Mouse (Mus musculus) heart, embryonic 14.5 days (tissue): Measurements from ENCODE around the gene Siah1b. TPM values are rescaled to one million over a fixed set of nuclear protein-coding genes. Genes with fewer than 3 reads are reported as not detected.

Experiments used
- ATAC-seq: fragments of 200-750 bp; cut with Nextera tagmentation; 2 replicates; pipeline ENCODE4 v1.8.0; 2017; ENCODE audit warnings: low read depth, moderate TSS enrichment; ENCODE audit not compliant: insufficient number of reproducible peaks, insufficient read depth, low FRiP score
- H3K27ac ChIP-seq, 2 experiments: fragments of 200-500 bp in 1 of 2; fragments of 300-500 bp in 1 of 2; sonication (generic) in 1 of 2; replicated peaks in 1 of 2; 2 replicates each; pipeline ENCODE4 v1.5.1; 2012 to 2014; ENCODE audit warnings: low read depth in 2 of 2, low read length in 2 of 2, control low read depth in 1 of 2, mild to moderate bottlenecking in 1 of 2, mixed read lengths in 1 of 2; ENCODE audit not compliant: control insufficient read depth in 1 of 2, insufficient read depth in 1 of 2
- H3K27me3 ChIP-seq: fragments of 300-500 bp; sonication (generic); 2 replicates; pipeline ENCODE4 v1.6.1; 2014; ENCODE audit warnings: mild to moderate bottlenecking, low read length, control low read depth; ENCODE audit not compliant: control insufficient read depth, insufficient read depth
- H3K36me3 ChIP-seq: fragments of 300-500 bp; sonication (generic); 2 replicates; pipeline ENCODE4 v1.6.1; 2014; ENCODE audit warnings: mild to moderate bottlenecking, control low read depth, low read length, mixed read lengths; ENCODE audit not compliant: control insufficient read depth, insufficient read depth
- H3K4me1 ChIP-seq, 2 experiments: fragments of 200-500 bp in 1 of 2; fragments of 300-500 bp in 1 of 2; sonication (generic) in 1 of 2; 2 replicates each; pipeline ENCODE4 v1.6.1; 2012 to 2014; ENCODE audit warnings: low read length in 2 of 2, control low read depth in 1 of 2, mixed read lengths in 1 of 2; ENCODE audit not compliant: control insufficient read depth in 2 of 2, insufficient read depth in 2 of 2
- H3K4me2 ChIP-seq: fragments of 300-500 bp; sonication (generic); 2 replicates; pipeline ENCODE4 v1.6.1; 2014; ENCODE audit warnings: mild to moderate bottlenecking, low read length
- H3K4me3 ChIP-seq, 2 experiments: fragments of 200-500 bp in 1 of 2; fragments of 300-500 bp in 1 of 2; sonication (generic) in 1 of 2; 2 replicates each; pipeline ENCODE4 v1.5.1; 2012 to 2014; ENCODE audit warnings: low read length in 2 of 2, mild to moderate bottlenecking in 2 of 2, control low read depth in 1 of 2, low read depth in 1 of 2, moderate library complexity in 1 of 2; ENCODE audit not compliant: control insufficient read depth in 1 of 2, insufficient read depth in 1 of 2
- H3K9ac ChIP-seq: fragments of 300-500 bp; sonication (generic); 2 replicates; pipeline ENCODE4 v1.6.1; 2014; ENCODE audit warnings: mild to moderate bottlenecking, low read length
- H3K9me3 ChIP-seq: fragments of 300-500 bp; sonication (generic); 2 replicates; pipeline ENCODE4 v1.6.1; 2016; ENCODE audit warnings: low read length, control low read depth; ENCODE audit not compliant: control insufficient read depth
- WGBS: fragments of 180-500 bp; shearing (Covaris S2); extraction: QIAGEN DNeasy Blood & Tissue Kit; methylation state at CpG from one replicate; pipeline ENCODE4 v1.1.7; 2014; 5-methylcytosine and 5-hydroxymethylcytosine counted together
- polyA plus RNA-seq: library from polyadenylated mRNA; unstranded; fragments of >200 nt; fragmentation: Nextera tagmentation; extraction: Ambion mirVana; gene quantifications from 2 replicates; pipeline ENCODE4 v1.2.1, GENCODE M21; 2014

The Siah1b gene
- polyA plus RNA-seq, 1 experiment from 2014 or later = 18.7 TPM

DNA sequence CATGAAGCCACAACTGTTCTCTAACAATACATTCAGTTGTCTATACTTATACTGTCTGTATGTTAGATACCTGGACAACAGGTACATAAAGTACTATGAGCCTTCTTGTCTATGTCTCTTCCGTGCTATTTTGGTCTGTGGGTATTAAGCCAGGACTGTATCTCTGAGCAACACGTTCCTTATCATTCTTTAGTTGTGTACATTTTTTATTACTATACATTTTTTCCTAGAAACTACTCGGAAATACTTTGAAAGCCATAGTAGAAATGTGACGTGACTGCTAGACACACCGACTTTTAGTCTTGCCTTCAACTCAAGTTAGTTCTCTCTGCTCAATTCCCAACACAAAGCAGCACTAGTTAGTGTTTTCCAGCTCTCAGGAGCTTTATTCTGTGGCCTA lies 17.1 kb upstream of the Siah1b start:
- no peak overlapping the region for H3K4me3 ChIP-seq
- H3K27ac ChIP-seq = no peak overlapping the region
- no peaks in the 10 kb centered on the region; a peak in 1 of 4 replicates for H3K4me1 ChIP-seq
- no peak overlapping the region for H3K9ac ChIP-seq
- no peaks in the 10 kb centered on the region for H3K9me3 ChIP-seq
- peaks cover 5% of the 10 kb centered on the region; the same call in 1 of the 2 replicates for H3K27me3 ChIP-seq
- 68% methylated on average over 5 of the region's 5 CpGs for WGBS
- no peak for ATAC-seq
- no peaks in the 10 kb centered on the region for H3K36me3 ChIP-seq
- H3K4me2 ChIP-seq = no peak overlapping the region

DNA sequence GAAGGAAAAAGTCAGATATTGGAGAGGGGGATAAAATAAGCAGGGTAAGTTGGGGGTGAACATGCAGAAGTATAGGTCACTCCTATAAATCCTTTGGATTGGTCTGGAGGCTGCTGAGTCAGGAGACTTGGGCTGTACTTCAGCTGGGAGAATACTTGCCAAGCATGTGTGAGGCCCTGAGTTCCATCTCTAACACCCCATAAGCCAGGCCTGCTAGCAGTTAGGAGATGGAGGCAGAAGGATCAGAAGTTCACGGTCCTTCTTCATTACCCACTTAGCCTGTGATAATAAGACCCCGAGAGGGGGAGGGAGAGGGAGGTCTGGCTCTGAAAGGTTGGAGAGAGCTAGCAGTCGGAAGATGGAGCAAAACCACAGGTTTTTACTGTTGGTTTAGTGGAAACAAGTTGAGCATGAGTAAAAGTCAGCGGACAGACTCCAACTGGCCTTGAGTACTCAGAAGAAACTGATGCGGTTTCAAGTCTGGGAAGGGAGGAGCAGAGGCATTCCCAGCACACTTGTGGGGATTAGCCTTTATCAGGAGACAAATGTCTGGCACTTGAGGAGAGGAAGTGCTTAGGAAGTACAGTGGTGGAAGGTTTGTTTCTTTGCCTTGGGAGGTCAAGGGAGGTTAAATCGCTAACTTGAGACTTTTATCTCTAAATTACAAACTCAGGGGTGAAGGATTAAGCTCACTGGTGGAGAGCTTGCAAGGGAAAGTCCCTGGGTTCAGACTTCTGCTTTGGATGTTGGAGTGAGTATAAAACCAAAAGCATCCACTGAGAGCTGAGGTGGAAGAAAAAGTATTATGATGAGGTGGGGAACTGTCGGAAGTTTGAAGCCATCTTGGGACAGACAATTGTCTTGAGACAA lies 16.2 kb upstream of the Siah1b start:
- Histone ChIP-seq H3K27ac (no peak overlapping the region), H3K4me3 (no peak overlapping the region), H3K9me3 (no peaks in the 10 kb centered on the region), H3K27me3 (peaks cover 5% of the 10 kb centered on the region; the same call in 1 of the 2 replicates), H3K36me3 (no peaks in the 10 kb centered on the region), H3K9ac (no peak overlapping the region), H3K4me1 (no peaks in the 10 kb centered on the region; a peak in 1 of 4 replicates), H3K4me2 (no peak overlapping the region)
- WGBS = 36% methylated on average over 7 of the region's 7 CpGs
- no peak for ATAC-seq

DNA sequence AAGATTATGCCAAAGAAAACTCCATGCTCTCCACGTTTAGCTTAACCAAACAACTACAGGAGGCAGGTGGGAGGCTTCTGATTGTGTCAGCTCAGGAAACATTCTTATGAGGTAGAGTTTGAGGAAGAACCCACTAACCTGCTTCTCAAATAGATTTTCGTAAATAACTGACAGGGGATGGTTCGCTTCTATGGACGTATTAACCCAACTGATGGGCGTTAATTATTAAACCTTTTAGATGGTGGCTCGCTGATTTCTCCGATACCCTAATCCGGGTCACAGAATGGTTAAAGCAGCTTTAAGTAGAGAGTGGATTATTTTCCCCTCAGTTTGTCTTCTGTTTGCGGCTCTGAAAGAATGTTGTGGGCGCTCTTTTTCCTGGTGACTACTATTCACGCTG lies 13.6 kb upstream of the Siah1b start:
- 77% methylated on average over 11 of the region's 11 CpGs for WGBS
- H3K9me3 ChIP-seq = no peaks in the 10 kb centered on the region

DNA sequence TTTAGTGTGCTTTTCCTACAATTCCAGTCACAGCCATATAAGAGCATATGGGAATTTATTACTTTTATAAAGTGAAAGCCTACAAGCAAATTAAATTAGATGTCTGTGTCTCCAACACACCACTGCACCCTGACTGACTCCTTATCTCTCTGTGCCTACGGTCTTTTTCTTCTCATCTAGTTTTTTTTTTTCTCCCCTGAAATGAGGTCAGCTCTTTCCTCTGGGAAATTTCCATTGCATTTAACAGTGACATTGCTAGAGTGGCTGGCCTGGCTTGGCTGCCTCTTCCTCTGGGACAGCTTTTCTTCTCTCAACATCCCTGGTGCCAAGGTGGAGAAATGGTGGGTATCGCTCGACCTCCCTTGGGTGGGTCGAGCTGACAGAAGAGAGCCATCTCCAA lies 12.3 kb upstream of the Siah1b start, which contains the start of gene Cltrn:
Cltrn (plus strand) TSS at position 249 of the 400 bp plus-strand sequence.
- no peaks in the 10 kb centered on the region for H3K36me3 ChIP-seq
- H3K4me1 ChIP-seq = no peaks in the 10 kb centered on the region; a peak in 1 of 4 replicates
- H3K9ac ChIP-seq = no peak within 1 kb of the TSS
- H3K4me3 ChIP-seq = no peak within 1 kb of the TSS
- no peak within 1 kb of the TSS for H3K4me2 ChIP-seq
- H3K9me3 ChIP-seq = no peaks in the 10 kb centered on the region
- peaks cover 5% of the 10 kb centered on the region; the same call in 1 of the 2 replicates for H3K27me3 ChIP-seq
- ATAC-seq = no peak
- no peak within 1 kb of the TSS for H3K27ac ChIP-seq
- 64% methylated on average over 4 of the region's 4 CpGs for WGBS

More for the DNA sequence above, 13.6 kb upstream of the Siah1b start:
- no peaks in the 10 kb centered on the region; a peak in 1 of 4 replicates for H3K4me1 ChIP-seq
- no peak overlapping the region for H3K4me2 ChIP-seq
- H3K27ac ChIP-seq = no peak overlapping the region
- no peak overlapping the region for H3K4me3 ChIP-seq
- no peak overlapping the region for H3K9ac ChIP-seq
- no peak for ATAC-seq
- H3K36me3 ChIP-seq = no peaks in the 10 kb centered on the region
- peaks cover 5% of the 10 kb centered on the region; the same call in 1 of the 2 replicates for H3K27me3 ChIP-seq

DNA sequence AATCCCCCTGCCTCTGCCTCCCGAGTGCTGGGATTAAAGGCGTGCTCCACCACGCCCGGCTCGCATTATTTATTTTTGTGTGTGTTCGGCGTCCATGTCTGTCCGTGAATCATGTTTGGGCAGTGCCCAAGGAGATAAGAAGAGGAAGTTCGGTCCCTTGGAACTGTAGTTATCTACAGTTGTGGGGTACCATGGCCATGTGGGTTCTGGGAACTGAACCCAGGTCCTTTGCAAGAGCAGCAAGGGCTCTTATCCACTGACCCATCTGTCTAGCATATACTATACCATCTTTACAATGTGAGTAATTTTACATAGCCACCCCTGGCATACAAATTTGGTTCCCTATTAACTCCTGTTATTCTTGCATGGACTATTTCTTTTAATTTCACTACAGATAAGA lies 5.7 kb upstream of the Siah1b start:
- no peaks in the 10 kb centered on the region for H3K4me1 ChIP-seq
- ATAC-seq = no peak
- no peaks in the 10 kb centered on the region for H3K36me3 ChIP-seq
- no peaks in the 10 kb centered on the region for H3K9me3 ChIP-seq
- no peak overlapping the region for H3K4me3 ChIP-seq
- H3K27ac ChIP-seq = no peak overlapping the region
- no peak overlapping the region for H3K4me2 ChIP-seq
- WGBS = 84% methylated on average over 9 of the region's 9 CpGs
- peaks cover 4% of the 10 kb centered on the region; the same call in 1 of the 2 replicates for H3K27me3 ChIP-seq
- no peak overlapping the region for H3K9ac ChIP-seq

DNA sequence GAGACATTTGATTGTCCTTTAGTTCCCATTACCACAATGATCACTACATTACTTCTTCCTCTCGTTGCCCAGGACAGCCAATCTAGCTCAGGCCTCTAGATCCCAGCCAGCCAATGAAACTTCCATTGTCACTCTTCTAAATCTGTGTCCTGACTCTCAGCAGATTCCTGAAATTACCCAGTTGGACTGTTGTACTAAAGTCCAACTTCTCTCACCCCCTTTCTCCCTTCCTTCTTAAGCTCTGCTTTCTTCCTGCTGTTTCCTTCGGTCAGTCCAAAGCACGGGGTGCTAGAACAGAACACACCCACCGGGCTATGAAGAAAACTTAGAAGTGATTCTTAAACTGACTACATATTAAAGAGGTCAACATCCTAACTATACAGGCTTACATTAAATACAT lies 7.3 kb downstream of the Siah1b start:
- Histone ChIP-seq H3K4me2 (no peak overlapping the region), H3K4me3 (no peak overlapping the region), H3K27ac (no peak overlapping the region), H3K9ac (no peak overlapping the region), H3K9me3 (no peaks in the 10 kb centered on the region), H3K4me1 (no peaks in the 10 kb centered on the region), H3K27me3 (no peaks in the 10 kb centered on the region), H3K36me3 (peaks cover 25% of the 10 kb centered on the region)
- WGBS = 75% methylated on average over 4 of the region's 4 CpGs
- ATAC-seq = no peak

DNA sequence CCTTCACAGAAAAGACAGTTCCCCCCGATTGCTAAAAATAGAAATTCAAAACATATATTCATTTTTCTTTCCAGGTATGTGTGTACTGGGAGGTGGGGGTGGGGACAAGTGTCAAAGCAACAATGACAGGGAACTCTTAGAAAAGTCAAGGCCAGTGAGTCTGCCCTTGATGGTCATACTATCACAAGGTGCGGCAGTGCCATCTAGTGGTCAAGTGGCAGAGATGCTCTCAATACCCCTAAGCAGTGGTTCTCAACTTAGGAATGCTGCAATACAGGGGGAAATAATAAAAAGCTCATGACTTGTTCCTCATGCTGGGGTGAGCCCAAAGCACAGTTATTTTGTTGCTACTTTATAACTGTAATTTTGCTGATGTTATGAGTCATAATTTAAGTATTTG lies 10.1 kb downstream of the Siah1b start:
- H3K4me2 ChIP-seq = no peak overlapping the region
- no peaks in the 10 kb centered on the region for H3K4me1 ChIP-seq
- H3K27me3 ChIP-seq = no peaks in the 10 kb centered on the region
- H3K9ac ChIP-seq = no peak overlapping the region
- WGBS = 13% methylated on average over 2 of the region's 2 CpGs
- H3K4me3 ChIP-seq = no peak overlapping the region
- H3K27ac ChIP-seq = no peak overlapping the region
- no peak for ATAC-seq
- H3K36me3 ChIP-seq = peaks cover 5% of the 10 kb centered on the region; the same call in 1 of the 2 replicates
- no peaks in the 10 kb centered on the region for H3K9me3 ChIP-seq
